Mouse (Mus musculus) bone marrow, adult 2 months (tissue): ENCODE results near the gene Apol8.

Experiments used
- CTCF ChIP-seq: fragments of 200-500 bp; IDR thresholded peaks from 2 replicates; pipeline ENCODE4 v1.5.1; 2011; ENCODE audit warnings: low read length, control low read depth; ENCODE audit not compliant: control insufficient read depth, insufficient read depth
- POLR2A ChIP-seq: fragments of 200-500 bp; IDR thresholded peaks from 2 replicates; pipeline ENCODE4 v1.6.1; 2011; ENCODE audit warnings: low read depth, mild to moderate bottlenecking, control low read depth, low read length, borderline replicate concordance; ENCODE audit not compliant: control insufficient read depth

DNA sequence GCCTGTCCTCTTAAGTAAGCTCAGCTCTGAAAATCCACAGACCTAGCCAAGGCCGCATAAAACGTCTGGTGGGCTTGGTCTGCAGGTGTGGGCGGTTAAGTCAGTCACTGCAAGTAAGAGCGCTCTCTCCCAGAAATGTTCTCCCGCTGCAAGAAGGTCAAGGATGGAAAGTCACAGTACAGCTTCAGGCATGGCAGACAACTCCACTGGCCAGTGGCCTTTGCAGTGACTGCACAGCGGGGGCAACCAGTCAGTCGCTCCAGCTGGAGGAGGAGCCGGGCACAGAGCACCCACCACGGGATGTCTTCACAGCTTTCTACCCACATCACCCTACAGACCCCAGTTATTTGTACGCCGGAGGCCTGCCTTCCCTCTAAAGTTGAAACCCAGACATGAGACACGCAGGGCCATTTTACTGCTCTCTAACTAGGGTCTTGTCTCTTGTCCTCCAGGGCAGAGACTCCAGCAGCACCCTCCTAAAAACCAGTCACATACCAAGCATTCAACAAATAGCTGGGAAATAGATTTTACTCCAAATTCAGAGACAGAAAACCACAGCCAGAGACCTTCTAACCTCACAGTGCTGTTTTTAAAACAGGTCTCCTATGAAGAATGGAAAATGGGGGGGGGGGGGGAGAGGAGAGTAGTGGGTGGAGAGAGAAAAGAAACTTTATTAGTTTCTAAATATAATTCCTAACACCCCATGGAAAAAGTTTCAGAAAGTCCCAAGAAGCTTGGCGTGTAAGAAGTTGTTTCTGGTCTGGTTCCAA lies 37.5 kb upstream of the Apol8 start:
- TF ChIP-seq CTCF (no peak), POLR2A (no peak)
